Mouse (Mus musculus) adrenal gland, postnatal 25 days (tissue): ENCODE measurements around the gene Hand1. TPM values are rescaled to one million over a fixed set of nuclear protein-coding genes. Genes with fewer than 3 reads are reported as not detected.
"Not testable (repeated sequence)": the region's sequence is repeated elsewhere in the genome, so short reads cannot be mapped to it uniquely, and the experiment has no call there.

Experiments used
- DNase-seq: peaks from one replicate; pipeline ENCODE4 v3.0.0; 2021; ENCODE audit warnings: mixed read lengths
- total RNA-seq: library from RNA; stranded (reverse); gene quantifications from 2 replicates; pipeline ENCODE4 v1.2.3, GENCODE M21; 2021

Gene Hand1
- total RNA-seq, 1 experiment from 2014 or later: 13.6 TPM

DNA sequence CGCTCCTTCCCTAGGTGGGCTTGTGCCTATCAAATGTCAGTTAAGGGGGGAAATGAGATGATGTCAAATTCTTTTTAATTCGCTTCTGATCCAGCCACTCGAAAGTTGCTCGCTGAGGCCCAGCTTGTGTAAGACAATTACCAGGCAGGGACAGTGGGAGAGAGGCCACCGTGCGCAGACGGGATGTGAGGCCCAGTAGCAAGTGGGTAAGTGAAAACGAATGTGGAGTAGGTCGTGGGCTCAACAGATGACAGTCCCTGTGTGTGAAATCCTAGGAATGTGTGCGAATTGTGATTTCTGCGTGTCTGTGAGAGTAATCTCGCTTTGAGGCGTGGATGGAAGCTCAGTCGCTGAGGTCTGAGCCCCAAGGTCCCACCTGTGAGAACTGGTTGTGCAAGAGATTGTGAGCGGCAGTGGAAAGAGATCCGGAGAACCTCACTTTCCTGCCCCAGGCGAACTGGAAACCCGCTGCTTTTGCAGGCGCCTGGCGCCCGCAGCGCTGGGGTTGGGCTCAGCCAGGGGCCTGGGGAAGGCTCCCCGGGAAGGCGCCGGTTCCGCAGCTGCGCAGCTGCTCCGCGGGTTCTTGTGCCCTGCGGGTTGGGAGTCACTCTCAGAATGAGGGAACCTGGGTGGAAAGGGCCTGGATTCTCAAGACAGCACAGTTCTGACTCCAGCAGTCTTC, 819 bp upstream of the Hand1 start:
- DNase-seq: no peak

DNA sequence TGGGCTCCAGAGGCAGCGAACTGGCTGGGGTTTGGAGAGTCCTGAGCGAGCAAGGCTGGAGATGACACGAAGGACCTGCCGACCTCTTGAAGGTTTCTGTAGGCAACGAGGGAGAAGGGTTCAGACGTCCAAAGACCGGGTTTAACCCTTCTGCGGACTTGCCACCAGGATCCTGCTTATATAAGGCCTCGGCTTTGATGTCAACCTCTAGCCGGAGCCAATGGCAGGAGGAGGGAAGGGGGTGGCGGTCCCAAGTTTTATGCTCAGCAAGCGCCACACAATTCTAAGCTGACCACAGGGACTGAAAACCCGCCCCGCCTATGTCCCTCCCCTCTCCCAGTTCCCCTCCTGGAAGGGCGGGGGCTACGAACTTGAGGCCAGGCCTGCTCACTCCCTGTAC, 757 bp downstream of the Hand1 start:
- DNase-seq: no peak

DNA sequence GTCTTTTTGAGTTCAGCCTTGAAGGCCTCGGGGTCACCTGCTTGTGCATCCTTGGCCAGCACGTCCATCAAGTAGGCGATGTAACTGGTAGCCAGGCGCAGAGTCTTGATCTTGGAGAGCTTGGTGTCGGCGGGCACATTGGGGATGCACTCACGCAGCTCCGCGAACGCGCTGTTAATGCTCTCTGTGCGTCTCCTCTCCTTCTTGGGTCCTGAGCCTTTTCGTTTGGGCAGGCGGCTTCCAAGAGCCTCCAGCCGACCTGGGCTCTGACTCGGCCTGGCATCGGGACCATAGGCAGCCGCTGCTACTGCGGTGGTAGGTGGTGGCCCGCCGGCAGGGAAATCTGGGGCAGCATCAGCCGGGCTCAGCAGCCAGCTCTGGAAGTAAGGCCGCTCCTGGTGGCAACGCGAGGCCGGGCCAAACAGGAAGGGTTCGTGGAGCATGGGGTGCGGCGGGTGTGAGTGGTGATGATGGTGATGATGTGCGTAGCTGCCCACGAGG, 1.3 kb downstream of the Hand1 start:
- no peak for DNase-seq

DNA sequence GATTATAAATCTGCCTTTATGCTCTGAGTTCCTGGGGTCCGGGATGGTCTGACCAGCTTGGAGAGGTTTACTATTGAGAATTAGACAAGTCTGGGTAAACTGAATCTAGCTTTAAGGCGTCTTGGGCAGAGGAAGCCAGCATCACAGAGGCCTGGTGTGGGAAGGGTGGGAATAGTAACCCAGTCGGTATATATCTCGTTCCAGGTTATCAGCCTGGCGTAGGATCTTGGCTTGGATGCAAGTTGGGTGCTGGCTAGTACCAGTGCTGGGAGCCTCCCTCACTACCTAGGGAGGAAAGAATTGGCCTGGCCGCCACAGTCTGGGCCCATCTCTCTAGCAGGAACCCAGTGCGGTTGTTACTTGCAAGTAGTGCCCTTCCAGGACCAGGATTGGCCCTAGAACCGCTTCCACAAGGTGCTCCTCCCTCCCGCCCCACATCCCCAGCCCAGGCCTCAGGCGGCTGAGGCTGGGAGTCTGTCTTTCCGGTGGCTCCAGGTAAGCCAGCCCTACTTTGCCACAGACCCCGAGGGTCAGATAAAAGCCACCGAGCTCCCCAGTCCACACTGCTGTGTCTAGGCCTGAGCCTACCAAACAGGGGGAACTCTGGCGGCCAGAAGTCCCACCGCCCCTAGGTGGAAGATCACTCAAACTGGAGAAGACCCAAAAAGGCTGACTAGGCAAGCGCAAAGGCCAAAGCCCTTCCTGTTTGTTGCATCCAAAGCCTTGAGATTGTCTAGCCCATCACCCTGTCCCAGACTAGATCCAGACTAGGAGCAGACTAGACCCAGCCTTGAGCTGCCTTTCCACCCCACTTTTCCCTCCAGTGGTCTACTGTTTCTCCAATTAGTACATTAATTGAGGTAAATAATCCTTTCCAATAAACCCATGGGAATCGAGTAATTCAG, 2.5 kb downstream of the Hand1 start:
- DNase-seq: no peak

DNA sequence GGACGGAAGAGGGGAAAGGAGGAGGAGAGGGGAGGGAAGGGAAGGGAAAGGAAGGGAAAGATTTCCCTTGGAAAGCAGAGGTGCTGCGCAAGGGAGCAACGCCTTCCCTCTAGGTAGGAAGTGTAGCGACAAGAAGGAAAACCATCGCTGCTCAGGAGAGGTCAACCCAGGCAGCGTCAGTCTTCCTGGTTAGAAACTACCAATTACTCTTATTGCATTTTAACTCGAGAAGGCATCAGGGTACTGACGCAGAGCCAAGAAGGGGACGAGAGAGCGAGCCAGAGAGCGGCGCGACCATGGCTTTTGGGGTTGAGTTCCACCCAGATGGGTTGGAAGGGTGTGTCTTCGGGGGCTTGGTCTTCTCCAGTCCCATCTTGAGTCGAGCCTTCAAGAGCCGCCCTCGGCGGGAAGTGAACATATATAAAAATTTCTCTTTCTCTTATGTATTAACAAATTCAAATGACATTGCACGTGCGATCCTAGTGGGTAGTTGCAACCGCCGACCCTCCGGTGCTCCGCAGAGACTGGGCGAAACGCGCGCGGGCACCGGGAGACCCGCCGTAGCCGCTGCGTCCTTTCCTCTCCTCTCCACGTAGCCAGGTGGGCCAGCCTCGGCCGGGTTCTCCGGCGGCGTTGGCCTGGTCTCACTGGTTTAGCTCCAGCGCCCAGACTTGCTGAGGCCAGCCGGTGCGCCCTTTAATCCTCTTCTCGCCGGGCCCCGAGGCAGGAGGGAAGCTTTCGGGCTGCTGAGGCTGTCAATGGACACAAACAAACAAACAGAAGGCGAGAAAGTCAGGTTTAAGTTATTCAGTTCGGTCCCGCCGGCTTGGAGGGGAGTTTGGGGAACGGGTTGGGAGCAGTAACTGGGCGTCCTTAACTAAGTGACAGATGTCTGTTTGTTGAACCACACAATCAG, 3.4 kb downstream of the Hand1 start:
- no peak for DNase-seq

DNA sequence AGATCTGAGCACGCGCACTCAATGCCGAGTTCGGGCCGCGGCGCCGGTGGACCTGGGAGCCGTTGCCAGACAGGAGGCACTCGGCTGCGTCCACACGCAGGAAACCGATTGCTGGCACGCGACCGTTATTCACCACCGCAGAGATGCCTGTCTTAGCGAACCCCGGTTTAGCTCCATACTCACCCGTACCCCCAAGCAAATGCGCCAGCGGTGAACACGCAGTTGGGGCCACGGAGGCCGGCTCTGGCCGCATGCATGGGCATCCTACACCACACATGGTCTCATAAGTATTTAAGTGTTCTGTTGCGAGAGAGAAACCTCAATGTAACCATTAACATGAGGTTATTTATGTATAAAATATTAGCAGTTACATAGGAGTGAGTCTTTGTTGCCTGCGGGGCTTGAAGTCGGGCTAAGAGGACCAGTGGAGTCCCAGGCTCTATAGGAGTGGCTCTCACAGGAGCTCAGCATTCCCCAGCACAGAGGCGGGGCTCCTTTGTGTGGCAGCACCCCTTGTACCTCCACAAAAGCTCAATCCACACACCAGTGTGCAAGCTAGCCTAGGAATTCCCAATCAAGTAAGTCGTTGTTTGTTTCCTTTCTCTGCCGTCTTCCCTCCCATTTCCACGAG, 4.6 kb downstream of the Hand1 start:
- DNase-seq: peak; percentile 29

DNA sequence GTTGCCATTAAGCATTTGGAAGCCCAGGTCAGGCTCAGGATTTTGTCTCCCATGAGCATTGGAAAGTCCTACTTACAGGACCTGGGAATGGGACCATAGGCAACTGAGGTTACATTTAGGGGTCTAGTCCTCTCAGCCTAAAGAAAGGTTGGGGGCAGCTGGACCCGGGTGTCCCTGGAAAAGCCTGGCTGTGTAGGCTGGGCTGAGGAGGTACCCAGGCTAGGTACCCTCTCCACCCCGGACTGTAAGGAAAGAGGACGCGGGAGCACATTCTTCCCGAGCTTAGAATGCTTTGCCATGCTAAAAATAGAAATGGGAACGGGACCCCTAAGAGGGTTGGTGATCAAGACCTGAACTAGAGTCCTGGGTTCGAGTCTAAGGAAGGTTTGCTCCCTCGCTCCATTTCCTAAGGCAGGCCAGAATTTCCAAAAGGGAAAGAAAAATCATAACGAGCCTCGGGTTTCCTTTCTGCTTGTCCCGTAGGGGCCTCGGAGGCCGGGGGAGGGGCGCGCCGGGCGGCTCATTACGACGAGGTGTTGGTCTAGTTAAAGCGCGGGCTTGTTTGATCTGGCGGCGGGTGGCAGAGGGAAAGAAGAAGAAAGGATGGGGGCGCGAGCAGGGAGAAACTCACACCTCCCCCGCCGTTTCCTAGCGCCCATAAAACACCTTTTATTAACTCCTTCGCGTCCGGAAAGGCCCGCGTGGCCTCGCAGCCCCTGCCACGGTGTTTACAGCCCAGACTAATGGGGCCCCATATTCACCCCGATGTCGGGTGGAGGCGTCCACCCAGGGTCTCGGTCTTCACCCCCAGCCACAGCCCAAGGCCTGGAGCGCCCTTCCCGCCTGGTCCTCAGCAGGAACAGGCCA, 5.3 kb downstream of the Hand1 start:
- DNase-seq: no peak

DNA sequence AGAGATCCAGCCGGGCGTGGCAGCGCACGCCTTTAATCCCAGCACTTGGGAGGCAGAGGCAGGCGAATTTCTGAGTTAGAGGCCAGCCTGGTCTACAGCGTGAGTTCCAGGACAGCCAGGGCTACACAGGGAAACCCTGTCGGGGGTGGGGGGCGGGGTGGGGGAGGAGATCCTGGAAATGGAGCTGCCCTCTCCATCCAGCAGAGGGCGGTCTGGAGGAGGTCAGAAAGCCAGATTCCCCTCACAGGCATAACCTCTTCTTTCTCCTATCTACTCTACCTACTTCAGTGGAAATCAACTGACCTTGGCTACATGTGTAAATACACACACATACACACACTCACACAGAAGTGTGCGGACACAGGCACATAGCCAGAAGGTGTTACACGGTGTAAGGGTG, 7.4 kb downstream of the Hand1 start:
- not testable (repeated sequence) for DNase-seq

DNA sequence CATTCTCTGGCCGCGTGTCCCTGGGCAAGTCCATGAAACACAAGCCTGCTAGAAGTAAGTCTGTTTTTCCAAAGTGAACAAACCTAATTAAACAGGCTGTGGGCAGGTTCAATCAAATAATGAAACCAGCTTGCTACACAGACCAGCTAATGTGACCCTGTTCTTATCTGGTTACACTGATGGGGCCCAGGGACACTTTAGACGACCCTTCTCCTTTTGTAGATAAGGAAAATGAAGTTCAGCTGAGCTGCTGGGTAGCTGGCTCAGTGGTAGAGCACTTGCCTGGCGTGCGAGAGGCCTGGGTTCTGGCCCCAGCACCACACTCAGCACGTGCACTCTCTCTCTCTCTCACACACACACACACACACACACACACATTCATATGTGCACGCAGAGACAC, 8.9 kb downstream of the Hand1 start:
- no peak for DNase-seq

DNA sequence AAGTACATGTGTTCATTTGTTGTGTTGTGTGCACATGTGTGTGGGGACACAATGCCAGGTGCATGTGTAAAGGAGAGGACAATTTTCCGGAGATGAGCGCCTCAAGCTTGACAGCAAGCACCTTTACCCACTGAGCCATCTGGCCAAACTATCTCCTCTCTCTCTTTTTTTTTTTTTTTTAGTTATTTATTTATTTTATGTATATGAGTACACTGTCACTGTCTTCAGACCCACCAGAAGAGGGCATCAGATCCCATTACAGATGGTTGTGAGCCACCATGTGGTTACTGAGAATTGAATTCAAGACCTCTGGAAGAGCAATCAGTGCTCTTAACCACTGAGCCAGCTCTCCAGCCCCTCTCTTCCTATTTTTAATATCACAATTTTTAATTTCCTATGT, 9.5 kb downstream of the Hand1 start:
- not testable (repeated sequence) for DNase-seq

DNA sequence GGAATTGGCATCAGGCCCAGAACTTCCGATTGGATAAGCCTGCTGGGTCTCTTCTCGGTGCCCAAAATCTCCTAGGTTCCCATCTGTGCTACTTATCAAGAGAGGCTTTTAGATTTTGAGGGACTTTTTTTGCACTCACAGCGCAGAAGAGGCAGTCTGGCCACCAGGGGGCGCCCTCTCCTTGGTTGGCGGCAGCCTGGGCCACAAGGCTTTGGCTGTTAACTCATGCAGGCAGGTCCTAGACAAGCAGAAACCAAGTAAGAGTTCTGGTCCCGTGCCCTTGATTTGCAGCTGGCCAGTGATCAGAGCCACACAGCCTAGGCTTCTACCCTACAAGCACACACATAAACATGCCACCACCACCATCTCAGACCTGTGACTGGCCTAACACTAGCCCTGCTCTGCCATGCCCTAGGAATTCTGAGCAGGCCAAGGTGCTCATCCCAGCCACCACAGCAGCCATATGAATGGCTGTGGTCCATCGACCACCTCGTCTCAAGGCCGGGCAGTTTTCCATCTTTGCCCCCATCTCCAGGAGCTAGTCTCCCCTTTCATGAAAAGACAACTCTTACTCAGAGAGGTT, 12.5 kb downstream of the Hand1 start:
- peak; percentile 94 for DNase-seq

DNA sequence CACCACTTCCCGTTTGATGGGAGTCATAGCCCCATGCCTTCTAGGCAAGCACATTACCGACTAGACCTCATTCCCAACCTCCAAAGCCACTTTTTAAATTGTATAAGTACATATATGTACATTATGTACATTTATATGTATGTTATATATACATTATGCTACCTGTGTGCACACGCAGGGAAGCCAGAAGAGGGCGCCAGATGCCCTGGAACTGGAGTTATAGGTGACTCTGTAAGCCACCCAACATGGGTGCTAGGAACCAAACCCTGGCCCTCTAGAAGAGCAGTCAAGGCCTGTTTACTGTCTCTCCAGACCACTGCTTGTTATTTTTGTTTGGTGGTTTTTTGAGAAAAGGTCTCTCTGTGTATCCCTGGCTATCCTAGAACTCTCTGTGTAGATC, 14.4 kb downstream of the Hand1 start:
- no peak for DNase-seq

DNA sequence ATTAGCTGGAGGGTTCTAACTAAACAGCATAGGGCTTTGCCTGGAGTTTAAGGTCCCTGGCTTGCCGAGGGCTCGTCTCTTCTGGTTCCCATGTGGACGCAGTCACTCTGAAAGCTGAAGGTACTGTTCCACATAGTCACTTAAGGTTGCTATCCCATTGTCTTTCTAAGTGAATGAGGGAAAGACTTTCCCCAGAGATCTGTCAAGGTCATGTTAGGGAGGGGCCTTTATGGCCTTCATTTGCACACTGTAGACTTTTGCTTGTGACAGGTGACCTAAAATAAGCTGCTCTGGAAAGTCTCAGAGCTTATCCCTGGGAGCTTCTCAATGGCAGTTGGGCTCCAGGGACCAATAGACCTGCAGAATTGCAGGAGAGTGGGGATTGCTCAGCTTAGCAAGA, 19.0 kb downstream of the Hand1 start:
- no peak for DNase-seq

DNA sequence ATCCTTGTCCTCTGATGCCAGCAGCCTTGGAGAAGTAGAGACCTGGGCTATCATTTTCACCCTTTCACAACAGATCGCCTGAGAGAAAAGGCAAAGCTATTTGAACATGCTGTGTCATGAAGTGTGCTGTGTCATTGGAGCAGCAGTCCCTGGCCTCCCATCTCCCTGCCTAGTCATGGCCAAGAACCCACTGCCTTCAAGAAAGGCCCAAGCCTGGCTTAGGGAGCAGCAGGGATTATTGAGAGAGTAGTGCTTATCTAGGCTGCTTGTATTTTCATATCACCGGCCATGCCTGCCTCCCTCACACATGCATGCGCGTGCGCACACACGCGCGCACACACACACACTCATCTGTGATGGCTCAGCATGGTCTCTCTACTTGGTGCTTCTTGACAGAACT, 20.4 kb downstream of the Hand1 start:
- DNase-seq: no peak

DNA sequence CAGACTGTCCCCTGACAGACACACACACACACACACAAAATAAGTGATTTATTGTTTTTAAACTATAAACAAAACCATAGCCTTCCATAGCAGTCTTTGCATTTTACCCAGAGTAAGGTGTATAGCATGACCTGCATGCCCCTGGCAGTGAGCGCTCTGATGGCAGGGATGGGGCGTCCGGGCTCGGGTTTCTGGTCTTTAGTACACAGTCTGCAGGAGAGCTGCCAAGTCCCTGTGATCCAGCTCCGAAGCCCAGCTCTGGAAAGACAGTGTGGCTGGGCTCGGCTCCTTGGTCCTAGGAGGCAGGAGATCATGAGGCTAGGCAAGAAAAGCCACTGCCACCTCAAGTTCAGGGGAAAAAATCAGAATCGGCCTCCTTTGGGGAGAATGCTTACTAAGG, 21.6 kb downstream of the Hand1 start:
- no peak for DNase-seq

DNA sequence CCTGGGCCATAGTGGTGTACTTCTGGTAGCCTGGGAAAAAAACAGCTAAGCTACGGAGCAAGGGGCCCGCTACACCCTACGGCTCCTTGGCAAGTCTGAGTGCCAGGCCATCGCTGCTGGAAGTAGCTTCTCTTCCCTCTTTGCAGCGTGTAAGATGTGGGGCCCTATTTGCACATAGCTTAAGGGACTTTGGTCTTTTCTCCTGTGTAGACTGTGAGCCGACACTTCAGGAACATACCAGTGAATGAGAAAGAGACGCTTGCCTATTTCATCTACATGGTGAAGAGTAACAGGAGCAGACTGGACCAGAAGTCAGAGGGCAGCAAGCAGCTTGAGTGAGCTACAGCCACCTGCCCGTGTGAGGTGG, 22.9 kb downstream of the Hand1 start:
- DNase-seq: no peak

DNA sequence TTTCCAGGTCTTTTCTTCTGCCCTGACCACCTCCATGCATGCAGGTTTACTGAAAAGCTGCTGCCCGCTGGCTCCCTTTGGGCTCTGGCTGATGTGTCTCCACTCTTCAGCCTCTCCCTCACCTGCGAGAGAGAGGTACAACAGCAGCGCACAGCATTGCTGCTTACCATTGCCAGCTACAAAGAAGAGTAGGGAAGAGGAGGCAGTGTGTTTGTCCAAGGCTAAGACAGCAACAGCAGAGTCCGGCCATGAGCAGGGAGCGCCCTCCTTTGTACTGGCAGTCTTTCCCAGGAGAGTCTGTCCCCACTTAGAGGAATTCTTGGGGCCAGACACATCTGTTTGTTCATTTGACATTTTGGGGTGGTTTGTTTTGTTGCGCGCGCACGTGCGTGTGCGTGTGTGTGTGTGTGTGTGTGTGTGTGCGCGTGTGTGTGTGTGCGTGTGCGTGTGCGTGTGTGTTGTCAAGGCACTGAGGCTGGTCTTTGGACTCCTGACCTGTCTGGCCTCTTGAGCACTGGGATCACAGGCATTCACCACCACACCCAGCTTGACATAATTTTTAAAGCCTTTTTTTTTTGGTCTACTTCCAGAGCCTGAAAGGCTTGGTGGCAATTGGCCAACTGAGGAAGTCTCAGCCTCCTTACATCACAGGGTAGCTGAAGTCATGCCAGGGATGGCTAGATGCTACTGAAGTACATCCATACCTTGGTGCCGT, 23.4 kb downstream of the Hand1 start:
- DNase-seq: no peak

DNA sequence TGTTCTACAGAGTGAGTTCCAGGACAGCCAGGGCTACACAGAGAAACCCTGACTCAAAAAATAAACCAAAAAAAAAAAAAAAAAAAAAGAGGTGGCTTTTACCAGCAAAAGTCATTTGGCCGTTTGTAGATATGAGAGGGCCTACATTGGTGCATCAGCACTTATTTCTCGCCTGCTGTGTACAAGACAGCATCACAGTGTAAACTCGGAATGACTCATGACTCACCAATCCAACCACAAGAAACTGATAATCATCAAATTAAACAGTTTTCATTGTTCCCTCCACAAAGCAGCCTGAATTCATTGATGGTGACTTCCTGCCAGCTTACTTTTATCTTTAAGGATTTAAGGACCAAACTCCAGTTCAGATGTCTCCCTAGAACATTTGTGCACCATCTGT, 27.6 kb downstream of the Hand1 start:
- no peak for DNase-seq

DNA sequence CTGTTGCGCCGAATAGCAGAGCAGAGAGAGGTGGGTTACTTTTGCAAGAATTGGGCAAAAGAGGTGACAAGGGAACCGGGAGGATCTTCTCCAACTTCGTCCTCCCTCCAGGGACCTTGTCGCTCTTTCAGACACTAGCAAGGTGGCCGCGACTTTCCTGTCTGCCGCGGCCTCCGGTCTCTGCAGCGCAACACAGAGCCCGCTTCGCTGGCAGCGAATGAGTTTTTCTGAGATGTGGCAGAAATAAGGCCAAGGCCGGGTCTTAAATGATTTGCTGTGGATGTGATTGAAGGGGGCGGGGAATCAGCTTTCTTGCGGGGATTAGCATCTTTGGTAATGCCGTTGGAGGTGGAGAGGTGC, 30.1 kb downstream of the Hand1 start:
- peak; percentile 39 for DNase-seq
